Mouse (Mus musculus): ENCODE results near the gene Zfp526. TPM values are rescaled to one million over a fixed set of nuclear protein-coding genes. Genes with fewer than 3 reads are reported as not detected.
A peak's percentile ranks its signal among the peaks of the same experiment; 100 is the strongest.
"Not testable (repeated sequence)": the region's sequence is repeated elsewhere in the genome, so short reads cannot be mapped to it uniquely, and the experiment has no call there.

Gene Zfp526
- polyA plus RNA-seq, 1 experiment from 2014 or later, result 3.5 TPM

GRCm38 (mm10) chr7:25249314-25250140 is 28.3 kb downstream of the Zfp526 start:
- under 1% methylated on average over 45 of the region's 73 CpGs for WGBS
- Histone ChIP-seq H3K4me2 (ENCODE audit: low read depth, low read length, severe bottlenecking) (peak overlapping the region; percentile 76), H3K4me3 (ENCODE audit: low read depth, low read length) (peak overlapping the region; percentile 68), H3K27me3 (ENCODE audit: control insufficient read depth, insufficient read depth, low read length) (no peaks in the 10 kb centered on the region), H3K36me3 (ENCODE audit: control insufficient read depth, insufficient read depth, low read length) (peaks cover 8% of the 10 kb centered on the region), H3K4me1 (replicated peaks; ENCODE audit: control insufficient read depth, insufficient read depth, low read length) (peaks cover 34% of the 10 kb centered on the region), H3K27ac (ENCODE audit: low read depth, low read length) (peak overlapping the region; percentile 93), H3K9me3 (ENCODE audit: control insufficient read depth, low read length) (no peaks in the 10 kb centered on the region), H3K9ac (ENCODE audit: low read length) (peak overlapping the region; percentile 91)
- DNase-seq (ENCODE audit: low spot score) (peak; percentile 94), ATAC-seq (replicated peaks; ENCODE audit: low FRiP score) (peak; percentile 59)

- peak within 1 kb of the TSS; percentile 91 for H3K9ac ChIP-seq (ENCODE audit: low read length)
- peak within 1 kb of the TSS; percentile 68 for H3K4me3 ChIP-seq (ENCODE audit: low read depth, low read length)
- peaks cover 34% of the 10 kb centered on the region for H3K4me1 ChIP-seq (replicated peaks; ENCODE audit: control insufficient read depth, insufficient read depth, low read length)
- under 1% methylated on average over 70 of the region's 81 CpGs for WGBS
- H3K36me3 ChIP-seq (ENCODE audit: control insufficient read depth, insufficient read depth, low read length), result peaks cover under 1% of the 10 kb centered on the region
- peak within 1 kb of the TSS; percentile 76 for H3K4me2 ChIP-seq (ENCODE audit: low read depth, low read length, severe bottlenecking)
- ATAC-seq (replicated peaks; ENCODE audit: low FRiP score) (peak; percentile 80), DNase-seq (ENCODE audit: low spot score) (peak; percentile 98)
- no peaks in the 10 kb centered on the region for H3K27me3 ChIP-seq (ENCODE audit: control insufficient read depth, insufficient read depth, low read length)
- no peaks in the 10 kb centered on the region for H3K9me3 ChIP-seq (ENCODE audit: control insufficient read depth, low read length)
- peak within 1 kb of the TSS; percentile 93 for H3K27ac ChIP-seq (ENCODE audit: low read depth, low read length)
These were observed 29.1 kb downstream of the Zfp526 start, which contains the start of gene Erf for GRCm38 (mm10) chr7:25250141-25250972. TSS of gene Erf (minus strand) at chr7:25250761.

GRCm38 (mm10) chr7:25251071-25251791 is 30.0 kb downstream of the Zfp526 start:
- Histone ChIP-seq H3K4me3 (ENCODE audit: low read depth, low read length) (peak overlapping the region; percentile 68), H3K27ac (ENCODE audit: low read depth, low read length) (peak overlapping the region; percentile 93), H3K4me2 (ENCODE audit: low read depth, low read length, severe bottlenecking) (peak overlapping the region; percentile 76), H3K27me3 (ENCODE audit: control insufficient read depth, insufficient read depth, low read length) (no peaks in the 10 kb centered on the region), H3K9me3 (ENCODE audit: control insufficient read depth, low read length) (no peaks in the 10 kb centered on the region), H3K4me1 (replicated peaks; ENCODE audit: control insufficient read depth, insufficient read depth, low read length) (peaks cover 34% of the 10 kb centered on the region), H3K36me3 (ENCODE audit: control insufficient read depth, insufficient read depth, low read length) (no peaks in the 10 kb centered on the region), H3K9ac (ENCODE audit: low read length) (peak overlapping the region; percentile 91)
- peak; percentile 73 for DNase-seq (ENCODE audit: low spot score)
- ATAC-seq (replicated peaks; ENCODE audit: low FRiP score), result peak; percentile 25
- WGBS, result 2% methylated on average over 22 of the region's 22 CpGs

GRCm38 (mm10) chr7:25251822-25252221 is 30.6 kb downstream of the Zfp526 start:
- Histone ChIP-seq H3K27ac (ENCODE audit: low read depth, low read length) (peak overlapping the region; percentile 93; the same call in 1 of the 2 replicates), H3K9ac (ENCODE audit: low read length) (peak overlapping the region; percentile 91), H3K4me1 (replicated peaks; ENCODE audit: control insufficient read depth, insufficient read depth, low read length) (peaks cover 28% of the 10 kb centered on the region), H3K4me2 (ENCODE audit: low read depth, low read length, severe bottlenecking) (peak overlapping the region; percentile 76), H3K9me3 (ENCODE audit: control insufficient read depth, low read length) (no peaks in the 10 kb centered on the region), H3K36me3 (ENCODE audit: control insufficient read depth, insufficient read depth, low read length) (no peaks in the 10 kb centered on the region), H3K4me3 (ENCODE audit: low read depth, low read length) (peak overlapping the region; percentile 68), H3K27me3 (ENCODE audit: control insufficient read depth, insufficient read depth, low read length) (no peaks in the 10 kb centered on the region)
- peak; percentile 48 for DNase-seq (ENCODE audit: low spot score)
- WGBS, result 21% methylated on average over 8 of the region's 8 CpGs
- no peak for ATAC-seq (replicated peaks; ENCODE audit: low FRiP score)

DNA sequence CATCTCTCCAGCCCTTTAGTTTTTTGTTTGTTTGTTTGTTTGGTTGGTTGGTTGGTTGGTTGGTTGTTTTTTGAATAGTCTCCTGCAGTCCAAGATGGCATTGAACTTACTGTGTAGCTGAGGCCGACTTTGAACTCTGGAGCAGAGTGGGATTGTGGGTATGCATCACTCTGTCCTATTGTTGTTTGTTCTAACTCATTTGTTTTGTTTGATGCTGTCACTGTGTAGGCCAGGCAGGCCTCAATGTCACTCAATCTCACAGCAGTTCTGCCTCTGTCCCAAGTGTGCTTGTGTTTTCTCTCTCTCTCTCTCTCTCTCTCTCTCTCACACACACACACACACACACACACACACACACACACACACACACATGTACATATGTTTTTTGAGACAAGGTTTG is 40.7 kb downstream of the Zfp526 start:
- ATAC-seq (replicated peaks; ENCODE audit: low FRiP score), result no peak
- 74% methylated on average over 1 of the region's 1 CpGs for WGBS

DNA sequence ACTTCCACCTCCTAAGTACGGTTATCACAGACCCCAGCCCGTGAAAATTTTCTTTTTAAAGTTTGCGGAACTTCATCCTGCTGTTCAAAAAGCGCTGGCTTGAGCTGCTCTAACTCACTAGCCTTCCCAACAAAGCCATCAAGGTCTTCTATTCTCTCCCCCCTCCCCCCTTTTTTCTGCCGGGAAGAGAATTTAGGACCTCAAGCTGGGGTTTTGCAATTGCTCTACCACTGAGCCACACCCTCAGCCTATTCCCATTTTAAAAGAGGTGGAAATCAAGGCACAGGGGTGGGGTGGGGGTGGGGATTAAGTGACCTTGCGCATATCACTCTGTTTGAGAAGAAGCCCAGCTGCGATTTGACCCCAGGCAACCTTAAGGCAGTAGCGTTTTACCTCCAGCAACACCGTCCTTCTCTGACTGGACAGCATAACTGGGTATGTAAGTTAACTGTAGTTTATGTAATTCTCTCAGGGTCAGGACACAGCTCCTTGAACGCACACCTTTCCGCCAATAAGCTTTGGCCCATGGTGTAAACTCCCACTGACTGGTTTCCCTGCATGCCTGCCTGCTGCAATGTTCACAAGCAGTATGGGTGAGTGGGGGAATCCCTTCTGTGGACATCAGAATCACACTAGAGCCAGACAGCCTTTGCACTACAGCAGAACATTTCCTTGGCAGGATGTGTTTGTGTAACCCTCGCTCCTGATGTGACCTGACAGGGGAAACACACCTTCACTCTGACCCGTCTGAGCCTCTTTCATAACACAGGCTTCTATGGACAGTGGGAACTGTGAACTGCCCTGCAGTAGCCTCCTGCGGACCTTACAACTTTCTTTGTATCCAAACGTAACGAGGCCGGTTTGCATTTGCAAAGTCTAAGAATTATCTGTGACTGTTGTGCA is 43.0 kb downstream of the Zfp526 start:
- H3K27me3 ChIP-seq (ENCODE audit: control insufficient read depth, insufficient read depth, low read length), result no peaks in the 10 kb centered on the region
- H3K4me3 ChIP-seq (ENCODE audit: low read depth, low read length), result no peak overlapping the region
- no peak overlapping the region for H3K4me2 ChIP-seq (ENCODE audit: low read depth, low read length, severe bottlenecking)
- WGBS, result 25% methylated on average over 17 of the region's 17 CpGs
- H3K4me1 ChIP-seq (replicated peaks; ENCODE audit: control insufficient read depth, insufficient read depth, low read length), result peaks cover 4% of the 10 kb centered on the region; the same call in 1 of the 2 replicates
- peak; percentile 41 for DNase-seq (ENCODE audit: low spot score)
- ATAC-seq (replicated peaks; ENCODE audit: low FRiP score), result no peak
- no peak overlapping the region for H3K9ac ChIP-seq (ENCODE audit: low read length)
- H3K36me3 ChIP-seq (ENCODE audit: control insufficient read depth, insufficient read depth, low read length), result no peaks in the 10 kb centered on the region
- H3K9me3 ChIP-seq (ENCODE audit: control insufficient read depth, low read length), result no peaks in the 10 kb centered on the region
- no peak overlapping the region for H3K27ac ChIP-seq (ENCODE audit: low read depth, low read length)

More for the DNA sequence above, 40.7 kb downstream of the Zfp526 start:
- no peaks in the 10 kb centered on the region for H3K27me3 ChIP-seq (ENCODE audit: control insufficient read depth, insufficient read depth, low read length)
- DNase-seq (ENCODE audit: low spot score), result peak; percentile 30
- H3K36me3 ChIP-seq (ENCODE audit: control insufficient read depth, insufficient read depth, low read length), result no peaks in the 10 kb centered on the region
- H3K27ac ChIP-seq (ENCODE audit: low read depth, low read length), result no peak overlapping the region
- no peak overlapping the region for H3K4me3 ChIP-seq (ENCODE audit: low read depth, low read length)
- no peak overlapping the region for H3K4me2 ChIP-seq (ENCODE audit: low read depth, low read length, severe bottlenecking)
- H3K9me3 ChIP-seq (ENCODE audit: control insufficient read depth, low read length), result no peaks in the 10 kb centered on the region
- H3K9ac ChIP-seq (ENCODE audit: low read length), result no peak overlapping the region
- peaks cover 2% of the 10 kb centered on the region; the same call in 1 of the 2 replicates for H3K4me1 ChIP-seq (replicated peaks; ENCODE audit: control insufficient read depth, insufficient read depth, low read length)

DNA sequence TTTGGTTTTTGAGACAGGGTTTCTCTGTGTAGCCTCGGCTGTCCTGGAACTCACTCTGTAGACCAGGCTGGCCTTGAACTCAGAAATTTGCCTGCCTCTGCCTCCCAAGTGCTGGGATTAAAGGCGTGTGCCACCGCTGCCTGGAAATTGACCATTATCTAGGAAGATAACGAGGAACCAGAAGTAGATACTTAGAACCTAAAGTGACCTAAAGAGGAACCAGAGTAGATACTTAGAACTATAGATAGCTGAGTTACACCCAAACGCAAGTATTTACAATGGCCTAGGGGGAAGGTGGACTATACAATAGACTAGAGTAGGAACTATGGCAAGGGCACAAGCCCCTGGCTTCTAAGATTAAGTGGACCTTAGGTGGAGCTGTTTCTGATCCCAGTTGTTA is 44.5 kb downstream of the Zfp526 start:
- H3K27ac ChIP-seq (ENCODE audit: low read depth, low read length); H3K4me3 ChIP-seq (ENCODE audit: low read depth, low read length); H3K36me3 ChIP-seq (ENCODE audit: control insufficient read depth, insufficient read depth, low read length); H3K9me3 ChIP-seq (ENCODE audit: control insufficient read depth, low read length); H3K27me3 ChIP-seq (ENCODE audit: control insufficient read depth, insufficient read depth, low read length); ATAC-seq (replicated peaks; ENCODE audit: low FRiP score); DNase-seq (ENCODE audit: low spot score); H3K9ac ChIP-seq (ENCODE audit: low read length); H3K4me2 ChIP-seq (ENCODE audit: low read depth, low read length, severe bottlenecking); H3K4me1 ChIP-seq (replicated peaks; ENCODE audit: control insufficient read depth, insufficient read depth, low read length): not testable (repeated sequence)
- 90% methylated on average over 5 of the region's 5 CpGs for WGBS

All from forebrain, embryonic 11.5 days (tissue).